Mouse (Mus musculus): ENCODE results near the gene Glt6d1. TPM values are rescaled to one million over a fixed set of nuclear protein-coding genes. Genes with fewer than 3 reads are reported as not detected.

Gene Glt6d1
- polyA plus RNA-seq, 1 experiment = not detected

- H3K9ac ChIP-seq (ENCODE audit: low read depth, poor library complexity, severe bottlenecking) = no peak overlapping the region
- H3K27ac ChIP-seq (ENCODE audit: insufficient read depth, low read length) = no peak overlapping the region
- no peaks in the 10 kb centered on the region for H3K9me3 ChIP-seq (replicated peaks; ENCODE audit: control insufficient read depth, insufficient read depth, low read length, poor library complexity, severe bottlenecking)
- H3K4me1 ChIP-seq (ENCODE audit: control insufficient read depth, insufficient read depth, low read length) = no peaks in the 10 kb centered on the region
- TF ChIP-seq EP300 (IDR thresholded peaks at IDR 0.05; ENCODE audit: insufficient read depth, low read depth, low read length) (no peak), CTCF (IDR thresholded peaks at IDR 0.05; ENCODE audit: low read depth, low read length) (no peak), POLR2A (IDR thresholded peaks at IDR 0.05; ENCODE audit: insufficient read depth, low read length) (no peak)
- no peaks in the 10 kb centered on the region for H3K36me3 ChIP-seq (ENCODE audit: control insufficient read depth, insufficient read depth, low read length, poor library complexity, severe bottlenecking)
- no peak overlapping the region for H3K4me3 ChIP-seq (ENCODE audit: low read depth, low read length)
- H3K27me3 ChIP-seq (ENCODE audit: control insufficient read depth, insufficient read depth, low read length, poor library complexity, severe bottlenecking) = no peaks in the 10 kb centered on the region
These were observed 39.7 kb downstream of the Glt6d1 start for GRCm38 (mm10) chr2:25775991-25776390.

DNA sequence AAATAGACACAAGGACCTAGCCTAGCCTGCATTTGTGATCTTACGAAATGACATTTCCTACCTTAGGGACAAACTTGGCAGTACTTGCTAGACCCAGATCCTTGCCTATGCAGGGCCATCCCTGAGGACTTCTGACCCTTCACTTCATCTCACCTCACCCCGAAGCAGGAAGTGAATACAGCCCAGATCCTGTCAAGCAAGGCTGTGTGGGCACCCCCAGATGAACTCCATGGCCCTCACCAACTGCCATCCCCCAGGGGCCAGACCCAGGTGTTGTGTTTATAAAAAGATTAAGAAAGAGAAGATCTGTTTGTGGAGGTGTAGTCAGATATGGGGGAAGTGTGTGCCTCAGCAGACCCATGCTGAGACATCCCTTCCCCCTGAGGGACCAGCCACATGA is 41.0 kb downstream of the Glt6d1 start:
- H3K4me3 ChIP-seq (ENCODE audit: low read depth, low read length) = no peak overlapping the region

DNA sequence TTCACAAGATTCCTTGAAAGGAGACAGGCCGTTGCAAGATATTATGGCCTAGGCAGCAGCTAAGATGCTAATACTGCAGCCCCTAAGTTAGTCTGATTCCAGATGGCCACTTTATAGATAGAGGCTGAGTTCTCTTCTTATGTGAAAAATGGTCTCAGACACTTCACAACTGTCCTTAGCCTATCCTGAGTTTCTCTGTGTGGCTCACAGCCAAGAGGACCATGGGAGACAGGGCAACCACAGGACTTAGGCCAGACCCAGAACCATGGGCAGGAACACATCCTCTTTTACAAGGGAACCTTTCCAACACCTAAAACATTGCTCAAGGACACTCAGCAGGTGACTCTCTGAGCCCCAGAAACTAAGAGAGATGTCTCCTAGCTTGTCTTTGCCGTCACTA is 42.1 kb downstream of the Glt6d1 start:
- H3K4me3 ChIP-seq (ENCODE audit: low read depth, low read length) = no peak overlapping the region
- H3K9me3 ChIP-seq (replicated peaks; ENCODE audit: control insufficient read depth, insufficient read depth, low read length, poor library complexity, severe bottlenecking) = no peaks in the 10 kb centered on the region
- H3K36me3 ChIP-seq (ENCODE audit: control insufficient read depth, insufficient read depth, low read length, poor library complexity, severe bottlenecking) = no peaks in the 10 kb centered on the region
- no peak overlapping the region for H3K9ac ChIP-seq (ENCODE audit: low read depth, poor library complexity, severe bottlenecking)
- no peak overlapping the region for H3K27ac ChIP-seq (ENCODE audit: insufficient read depth, low read length)
- H3K27me3 ChIP-seq (ENCODE audit: control insufficient read depth, insufficient read depth, low read length, poor library complexity, severe bottlenecking) = no peaks in the 10 kb centered on the region
- H3K4me1 ChIP-seq (ENCODE audit: control insufficient read depth, insufficient read depth, low read length) = no peaks in the 10 kb centered on the region
- TF ChIP-seq POLR2A (IDR thresholded peaks at IDR 0.05; ENCODE audit: insufficient read depth, low read length) (no peak), CTCF (IDR thresholded peaks at IDR 0.05; ENCODE audit: low read depth, low read length) (no peak), EP300 (IDR thresholded peaks at IDR 0.05; ENCODE audit: insufficient read depth, low read depth, low read length) (no peak)

More for the DNA sequence above, 41.0 kb downstream of the Glt6d1 start:
- no peaks in the 10 kb centered on the region for H3K27me3 ChIP-seq (ENCODE audit: control insufficient read depth, insufficient read depth, low read length, poor library complexity, severe bottlenecking)
- no peak overlapping the region for H3K27ac ChIP-seq (ENCODE audit: insufficient read depth, low read length)
- no peaks in the 10 kb centered on the region for H3K36me3 ChIP-seq (ENCODE audit: control insufficient read depth, insufficient read depth, low read length, poor library complexity, severe bottlenecking)
- no peaks in the 10 kb centered on the region for H3K4me1 ChIP-seq (ENCODE audit: control insufficient read depth, insufficient read depth, low read length)
- TF ChIP-seq CTCF (IDR thresholded peaks at IDR 0.05; ENCODE audit: low read depth, low read length) = no peak
- no peak for TF ChIP-seq EP300 (IDR thresholded peaks at IDR 0.05; ENCODE audit: insufficient read depth, low read depth, low read length)
- TF ChIP-seq POLR2A (IDR thresholded peaks at IDR 0.05; ENCODE audit: insufficient read depth, low read length) = no peak
- H3K9ac ChIP-seq (ENCODE audit: low read depth, poor library complexity, severe bottlenecking) = no peak overlapping the region
- no peaks in the 10 kb centered on the region for H3K9me3 ChIP-seq (replicated peaks; ENCODE audit: control insufficient read depth, insufficient read depth, low read length, poor library complexity, severe bottlenecking)

DNA sequence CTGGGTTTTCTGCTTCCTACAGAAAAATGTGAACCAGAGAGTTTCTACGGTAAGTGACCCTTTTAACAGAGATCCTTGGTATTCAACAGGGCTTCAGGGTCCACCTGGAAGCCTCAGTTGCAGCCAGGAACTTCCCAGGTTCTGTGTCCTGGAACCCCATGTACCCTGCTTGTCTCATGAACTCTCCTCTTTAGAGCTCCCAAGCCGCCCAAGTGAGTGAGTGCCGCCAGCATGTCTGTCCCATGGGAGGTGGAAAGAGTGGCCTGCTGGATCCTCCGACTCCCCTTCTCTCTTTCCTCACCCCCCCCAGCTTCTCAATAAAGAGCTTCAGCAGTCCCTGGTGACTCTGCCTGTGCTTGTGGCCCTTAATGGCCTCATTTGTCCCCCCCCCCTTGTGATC is 47.9 kb downstream of the Glt6d1 start:
- Histone ChIP-seq H3K9ac (ENCODE audit: low read depth, poor library complexity, severe bottlenecking) (no peak overlapping the region), H3K27ac (ENCODE audit: insufficient read depth, low read length) (no peak overlapping the region), H3K9me3 (replicated peaks; ENCODE audit: control insufficient read depth, insufficient read depth, low read length, poor library complexity, severe bottlenecking) (no peaks in the 10 kb centered on the region), H3K36me3 (ENCODE audit: control insufficient read depth, insufficient read depth, low read length, poor library complexity, severe bottlenecking) (no peaks in the 10 kb centered on the region), H3K4me1 (ENCODE audit: control insufficient read depth, insufficient read depth, low read length) (no peaks in the 10 kb centered on the region), H3K4me3 (ENCODE audit: low read depth, low read length) (no peak overlapping the region), H3K27me3 (ENCODE audit: control insufficient read depth, insufficient read depth, low read length, poor library complexity, severe bottlenecking) (no peaks in the 10 kb centered on the region)
- no peak for TF ChIP-seq EP300 (IDR thresholded peaks at IDR 0.05; ENCODE audit: insufficient read depth, low read depth, low read length)
- no peak for TF ChIP-seq POLR2A (IDR thresholded peaks at IDR 0.05; ENCODE audit: insufficient read depth, low read length)
- no peak for TF ChIP-seq CTCF (IDR thresholded peaks at IDR 0.05; ENCODE audit: low read depth, low read length)

GRCm38 (mm10) chr2:25765269-25765668 is 50.4 kb downstream of the Glt6d1 start, which contains the start of gene Lcn3:
Lcn3 (plus strand) TSS chr2:25765569.
- TF ChIP-seq EP300 (IDR thresholded peaks at IDR 0.05; ENCODE audit: insufficient read depth, low read depth, low read length) (no peak), POLR2A (IDR thresholded peaks at IDR 0.05; ENCODE audit: insufficient read depth, low read length) (no peak), CTCF (IDR thresholded peaks at IDR 0.05; ENCODE audit: low read depth, low read length) (no peak)
- no peak within 1 kb of the TSS for H3K9ac ChIP-seq (ENCODE audit: low read depth, poor library complexity, severe bottlenecking)
- H3K9me3 ChIP-seq (replicated peaks; ENCODE audit: control insufficient read depth, insufficient read depth, low read length, poor library complexity, severe bottlenecking) = no peaks in the 10 kb centered on the region
- no peaks in the 10 kb centered on the region for H3K27me3 ChIP-seq (ENCODE audit: control insufficient read depth, insufficient read depth, low read length, poor library complexity, severe bottlenecking)
- no peaks in the 10 kb centered on the region for H3K4me1 ChIP-seq (ENCODE audit: control insufficient read depth, insufficient read depth, low read length)
- H3K36me3 ChIP-seq (ENCODE audit: control insufficient read depth, insufficient read depth, low read length, poor library complexity, severe bottlenecking) = no peaks in the 10 kb centered on the region
- no peak within 1 kb of the TSS for H3K4me3 ChIP-seq (ENCODE audit: low read depth, low read length)
- no peak within 1 kb of the TSS for H3K27ac ChIP-seq (ENCODE audit: insufficient read depth, low read length)

- Histone ChIP-seq H3K36me3 (ENCODE audit: control insufficient read depth, insufficient read depth, low read length, poor library complexity, severe bottlenecking) (no peaks in the 10 kb centered on the region), H3K9ac (ENCODE audit: low read depth, poor library complexity, severe bottlenecking) (no peak overlapping the region), H3K4me3 (ENCODE audit: low read depth, low read length) (no peak overlapping the region), H3K27ac (ENCODE audit: insufficient read depth, low read length) (no peak overlapping the region), H3K4me1 (ENCODE audit: control insufficient read depth, insufficient read depth, low read length) (no peaks in the 10 kb centered on the region), H3K9me3 (replicated peaks; ENCODE audit: control insufficient read depth, insufficient read depth, low read length, poor library complexity, severe bottlenecking) (no peaks in the 10 kb centered on the region), H3K27me3 (ENCODE audit: control insufficient read depth, insufficient read depth, low read length, poor library complexity, severe bottlenecking) (no peaks in the 10 kb centered on the region)
- TF ChIP-seq EP300 (IDR thresholded peaks at IDR 0.05; ENCODE audit: insufficient read depth, low read depth, low read length) = no peak
- TF ChIP-seq CTCF (IDR thresholded peaks at IDR 0.05; ENCODE audit: low read depth, low read length) = no peak
- TF ChIP-seq POLR2A (IDR thresholded peaks at IDR 0.05; ENCODE audit: insufficient read depth, low read length) = no peak
These were observed 57.5 kb downstream of the Glt6d1 start for GRCm38 (mm10) chr2:25758064-25758625.

Measured in ES-Bruce4 (cell line).